Mouse (Mus musculus) lung, postnatal 0 days (tissue): ENCODE data around the gene Rab34.

Source experiments
- CTCF ChIP-seq: IDR thresholded peaks from 2 replicates; pipeline ENCODE4 v1.5.1; 2016; ENCODE audit warnings: antibody characterized with exemption, mild to moderate bottlenecking
- EP300 ChIP-seq: IDR thresholded peaks from 2 replicates; pipeline ENCODE4 v1.6.1; 2016; ENCODE audit warnings: antibody characterized with exemption, mild to moderate bottlenecking, control low read depth

- TF ChIP-seq CTCF (no peak), EP300 (no peak)
Observed at GRCm38 (mm10) chr11:78166161-78166560, 22.1 kb upstream of the Rab34 start.
